Mouse (Mus musculus): ENCODE results near the gene Leo1.

- TF ChIP-seq POLR2A (IDR thresholded peaks at IDR 0.05; ENCODE audit: control insufficient read depth, extremely low read depth, insufficient read depth, low read length, poor library complexity) = no peak
- TF ChIP-seq CTCF (IDR thresholded peaks at IDR 0.05; ENCODE audit: borderline replicate concordance, control insufficient read depth, extremely low read depth, insufficient read depth, low read length, poor library complexity) = no peak
Measured at GRCm38 (mm10) chr9:75423683-75424082, 17.6 kb upstream of the Leo1 start.
